Mouse (Mus musculus): ENCODE measurements around the gene H3f3b. TPM values are rescaled to one million over a fixed set of nuclear protein-coding genes. Genes with fewer than 3 reads are reported as not detected.

Gene H3f3b
- polyA plus RNA-seq, 1 experiment = 513 TPM

DNA sequence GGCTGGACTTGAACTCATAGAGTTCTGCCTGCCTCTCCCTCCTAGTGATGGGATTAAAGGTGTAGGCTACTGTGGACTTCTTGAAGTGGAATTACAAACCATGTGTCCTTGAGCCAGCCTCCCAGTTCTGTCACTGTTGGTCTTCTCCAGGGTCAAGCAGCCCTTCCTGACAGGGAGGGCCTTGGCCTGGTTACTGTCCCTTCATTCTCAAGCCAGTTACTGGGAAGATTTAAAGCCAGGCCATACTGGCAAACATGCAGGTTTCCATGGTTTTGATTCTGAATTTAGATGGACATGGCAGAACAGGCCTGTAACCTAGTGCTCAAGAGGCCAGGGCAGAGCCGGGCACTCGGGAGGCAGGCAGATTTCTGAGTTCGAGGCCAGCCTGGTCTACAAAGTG lies 32.5 kb downstream of the H3f3b start:
- TF ChIP-seq CTCF (IDR thresholded peaks at IDR 0.05; ENCODE audit: borderline replicate concordance, insufficient read depth, low read length) = no peak
- TF ChIP-seq POLR2A (IDR thresholded peaks at IDR 0.05; ENCODE audit: low read depth, low read length) = no peak
- Histone ChIP-seq H3K27ac (ENCODE audit: insufficient read depth, low read length) (no peak overlapping the region), H3K4me1 (ENCODE audit: control insufficient read depth, insufficient read depth, low read length) (no peaks in the 10 kb centered on the region), H3K4me3 (ENCODE audit: insufficient read depth, low read length) (no peak overlapping the region)

- Histone ChIP-seq H3K4me1 (ENCODE audit: control insufficient read depth, insufficient read depth, low read length) (no peaks in the 10 kb centered on the region), H3K4me3 (ENCODE audit: insufficient read depth, low read length) (no peak overlapping the region), H3K27ac (ENCODE audit: insufficient read depth, low read length) (no peak overlapping the region)
- TF ChIP-seq POLR2A (IDR thresholded peaks at IDR 0.05; ENCODE audit: low read depth, low read length) (no peak), CTCF (IDR thresholded peaks at IDR 0.05; ENCODE audit: borderline replicate concordance, insufficient read depth, low read length) (no peak)
Measured at GRCm38 (mm10) chr11:115992098-115992497, 35.7 kb downstream of the H3f3b start.

DNA sequence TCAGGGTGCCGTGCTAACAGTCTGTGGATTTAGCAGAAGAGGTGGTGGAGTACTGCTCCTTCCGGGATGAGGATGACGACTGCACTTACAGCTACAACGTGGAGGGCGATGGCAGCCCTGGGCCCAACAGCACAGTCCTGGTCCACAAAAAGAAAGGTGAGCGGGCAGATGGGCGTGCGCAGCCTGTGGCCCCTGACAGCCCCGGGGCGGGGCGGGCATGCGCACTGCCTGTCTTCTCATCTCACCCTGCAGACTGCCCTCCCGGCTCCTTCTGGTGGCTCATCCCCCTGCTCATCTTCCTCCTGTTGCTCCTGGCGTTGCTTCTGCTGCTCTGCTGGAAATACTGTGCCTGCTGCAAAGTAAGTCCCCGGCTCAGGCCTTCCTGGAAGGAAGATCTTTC lies 38.1 kb downstream of the H3f3b start:
- H3K4me1 ChIP-seq (ENCODE audit: control insufficient read depth, insufficient read depth, low read length) = no peaks in the 10 kb centered on the region
- no peak for TF ChIP-seq CTCF (IDR thresholded peaks at IDR 0.05; ENCODE audit: borderline replicate concordance, insufficient read depth, low read length)
- TF ChIP-seq POLR2A (IDR thresholded peaks at IDR 0.05; ENCODE audit: low read depth, low read length) = no peak
- H3K27ac ChIP-seq (ENCODE audit: insufficient read depth, low read length) = no peak overlapping the region
- H3K4me3 ChIP-seq (ENCODE audit: insufficient read depth, low read length) = no peak overlapping the region

DNA sequence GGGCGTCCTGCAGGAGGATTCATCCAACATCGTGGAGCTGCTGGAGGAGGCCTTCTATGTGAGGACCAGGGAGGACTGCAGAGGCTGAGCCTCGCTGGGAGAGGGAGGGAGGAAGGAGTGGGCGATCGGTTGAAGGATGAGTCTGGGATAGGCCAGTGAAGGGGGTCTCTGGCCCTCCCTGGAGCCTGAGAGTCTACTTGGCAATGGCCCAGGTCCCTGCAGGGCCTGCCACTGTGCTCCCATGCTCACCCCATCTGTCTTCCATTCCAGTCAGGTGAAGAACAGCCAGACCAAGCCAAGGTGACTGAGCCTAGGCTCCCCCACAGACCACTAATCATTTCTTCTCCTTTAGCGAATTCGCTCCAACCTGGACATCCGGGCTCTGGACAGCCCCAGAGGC lies 44.5 kb downstream of the H3f3b start:
- Histone ChIP-seq H3K4me1 (ENCODE audit: control insufficient read depth, insufficient read depth, low read length) (no peaks in the 10 kb centered on the region), H3K27ac (ENCODE audit: insufficient read depth, low read length) (no peak overlapping the region), H3K4me3 (ENCODE audit: insufficient read depth, low read length) (no peak overlapping the region)
- TF ChIP-seq POLR2A (IDR thresholded peaks at IDR 0.05; ENCODE audit: low read depth, low read length) (no peak), CTCF (IDR thresholded peaks at IDR 0.05; ENCODE audit: borderline replicate concordance, insufficient read depth, low read length) (no peak)

GRCm38 (mm10) chr11:115982472-115982871 lies 45.3 kb downstream of the H3f3b start:
- Histone ChIP-seq H3K4me1 (ENCODE audit: control insufficient read depth, insufficient read depth, low read length) (no peaks in the 10 kb centered on the region), H3K4me3 (ENCODE audit: insufficient read depth, low read length) (no peak overlapping the region), H3K27ac (ENCODE audit: insufficient read depth, low read length) (no peak overlapping the region)
- no peak for TF ChIP-seq CTCF (IDR thresholded peaks at IDR 0.05; ENCODE audit: borderline replicate concordance, insufficient read depth, low read length)
- no peak for TF ChIP-seq POLR2A (IDR thresholded peaks at IDR 0.05; ENCODE audit: low read depth, low read length)

DNA sequence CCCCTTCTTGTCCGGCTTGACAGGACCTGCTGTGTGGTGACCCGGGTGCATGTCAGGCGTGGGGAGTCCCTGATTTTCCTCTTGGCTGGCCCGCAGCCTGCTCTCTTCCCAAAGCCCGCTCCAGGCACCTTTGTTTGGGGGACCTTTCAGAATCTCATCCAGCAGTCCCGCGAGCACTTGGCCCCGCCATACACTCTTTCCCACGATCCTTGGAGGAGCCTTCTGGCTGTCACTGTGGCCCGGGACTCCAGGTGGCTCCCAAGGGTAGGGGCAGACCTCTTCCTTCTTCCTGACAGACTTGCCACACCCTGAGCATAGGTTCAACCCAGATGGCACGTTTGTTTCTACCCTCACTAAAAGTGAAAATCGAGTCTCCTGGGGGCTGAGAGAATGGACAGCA lies 52.2 kb downstream of the H3f3b start:
- TF ChIP-seq CTCF (IDR thresholded peaks at IDR 0.05; ENCODE audit: borderline replicate concordance, insufficient read depth, low read length) = no peak
- TF ChIP-seq POLR2A (IDR thresholded peaks at IDR 0.05; ENCODE audit: low read depth, low read length) = no peak
- Histone ChIP-seq H3K4me3 (ENCODE audit: insufficient read depth, low read length) (no peak overlapping the region), H3K4me1 (ENCODE audit: control insufficient read depth, insufficient read depth, low read length) (no peaks in the 10 kb centered on the region), H3K27ac (ENCODE audit: insufficient read depth, low read length) (no peak overlapping the region)

- Histone ChIP-seq H3K4me3 (ENCODE audit: insufficient read depth, low read length) (no peak overlapping the region), H3K27ac (ENCODE audit: insufficient read depth, low read length) (no peak overlapping the region), H3K4me1 (ENCODE audit: control insufficient read depth, insufficient read depth, low read length) (peaks cover under 1% of the 10 kb centered on the region; the same call in 1 of the 2 replicates)
- TF ChIP-seq POLR2A (IDR thresholded peaks at IDR 0.05; ENCODE audit: low read depth, low read length) = no peak
- no peak for TF ChIP-seq CTCF (IDR thresholded peaks at IDR 0.05; ENCODE audit: borderline replicate concordance, insufficient read depth, low read length)
Measured at GRCm38 (mm10) chr11:115975083-115975420, 52.7 kb downstream of the H3f3b start.

- peaks cover 4% of the 10 kb centered on the region; the same call in 1 of the 2 replicates for H3K4me1 ChIP-seq (ENCODE audit: control insufficient read depth, insufficient read depth, low read length)
- H3K4me3 ChIP-seq (ENCODE audit: insufficient read depth, low read length) = peak within 1 kb of the TSS; percentile 26; the same call in 1 of the 2 replicates
- TF ChIP-seq CTCF (IDR thresholded peaks at IDR 0.05; ENCODE audit: borderline replicate concordance, insufficient read depth, low read length) (no peak), POLR2A (IDR thresholded peaks at IDR 0.05; ENCODE audit: low read depth, low read length) (no peak)
- no peak within 1 kb of the TSS for H3K27ac ChIP-seq (ENCODE audit: insufficient read depth, low read length)
Measured at GRCm38 (mm10) chr11:115974309-115975082, 53.3 kb downstream of the H3f3b start, which contains the start of gene Itgb4. Itgb4 (plus strand) TSS chr11:115974709.

Other genes with a start within 250 kb of the H3f3b start
- 10.0 and 13.1 TPM in 2 replicates for gene Caskin2, start 214.3 kb downstream of the H3f3b start, polyA plus RNA-seq (2011; ENCODE audit: insufficient read length, low read depth, missing spikeins)
- 10.1 and 12.2 TPM in 2 replicates for gene Tsen54, start 213.2 kb downstream of the H3f3b start, polyA plus RNA-seq (2011; ENCODE audit: insufficient read length, low read depth, missing spikeins)
- 3.0 and 3.7 TPM in 2 replicates for gene Llgl2, start 203.9 kb downstream of the H3f3b start, polyA plus RNA-seq (2011; ENCODE audit: insufficient read length, low read depth, missing spikeins)
- not detected in 2 replicates for gene Myo15b, start 169.6 kb downstream of the H3f3b start, polyA plus RNA-seq (2011; ENCODE audit: insufficient read length, low read depth, missing spikeins)
- gene Smim5, start 128.0 kb downstream of the H3f3b start, polyA plus RNA-seq (2011; ENCODE audit: insufficient read length, low read depth, missing spikeins) = not detected in 2 replicates
- not detected in 2 replicates for gene Smim6, start 115.9 kb downstream of the H3f3b start, polyA plus RNA-seq (2011; ENCODE audit: insufficient read length, low read depth, missing spikeins)
- gene Sap30bp, start 94.7 kb downstream of the H3f3b start, polyA plus RNA-seq (2011; ENCODE audit: insufficient read length, low read depth, missing spikeins) = 45.2 and 50.0 TPM in 2 replicates
- gene Recql5, start 94.5 kb downstream of the H3f3b start, polyA plus RNA-seq (2011; ENCODE audit: insufficient read length, low read depth, missing spikeins) = 11.3 and 15.8 TPM in 2 replicates
- gene Itgb4, start 53.3 kb downstream of the H3f3b start, polyA plus RNA-seq (2011; ENCODE audit: insufficient read length, low read depth, missing spikeins) = 1.3 and 2.1 TPM in 2 replicates
- 50.8 and 58.6 TPM in 2 replicates for gene Galk1, start 15.2 kb downstream of the H3f3b start, polyA plus RNA-seq (2011; ENCODE audit: insufficient read length, low read depth, missing spikeins)
- 16.9 and 18.8 TPM in 2 replicates for gene Unk, start 2.4 kb upstream of the H3f3b start, polyA plus RNA-seq (2011; ENCODE audit: insufficient read length, low read depth, missing spikeins)
- not detected in 2 replicates for gene Unc13d, start 50.0 kb upstream of the H3f3b start, polyA plus RNA-seq (2011; ENCODE audit: insufficient read length, low read depth, missing spikeins)
- gene Wbp2, start 59.0 kb upstream of the H3f3b start, polyA plus RNA-seq (2011; ENCODE audit: insufficient read length, low read depth, missing spikeins) = 55.1 and 63.8 TPM in 2 replicates
- 21.5 and 25.1 TPM in 2 replicates for gene Trim47, start 99.2 kb upstream of the H3f3b start, polyA plus RNA-seq (2011; ENCODE audit: insufficient read length, low read depth, missing spikeins)
- gene Trim65, start 103.2 kb upstream of the H3f3b start, polyA plus RNA-seq (2011; ENCODE audit: insufficient read length, low read depth, missing spikeins) = 2.8 and 2.9 TPM in 2 replicates
- 31.6 and 32.5 TPM in 2 replicates for gene Mrpl38, start 110.9 kb upstream of the H3f3b start, polyA plus RNA-seq (2011; ENCODE audit: insufficient read length, low read depth, missing spikeins)
- 34.5 and 42.3 TPM in 2 replicates for gene Fbf1, start 140.2 kb upstream of the H3f3b start, polyA plus RNA-seq (2011; ENCODE audit: insufficient read length, low read depth, missing spikeins)
- gene Ten1, start 170.9 kb upstream of the H3f3b start, polyA plus RNA-seq (2011; ENCODE audit: insufficient read length, low read depth, missing spikeins) = 9.8 and 16.3 TPM in 2 replicates
- 51.3 and 54.3 TPM in 2 replicates for gene Acox1, start 171.1 kb upstream of the H3f3b start, polyA plus RNA-seq (2011; ENCODE audit: insufficient read length, low read depth, missing spikeins)
- 0.16 TPM in 1 of 2 replicates, not detected in the other for gene Evpl, start 210.1 kb upstream of the H3f3b start, polyA plus RNA-seq (2011; ENCODE audit: insufficient read length, low read depth, missing spikeins)
- gene Srp68, start 246.3 kb upstream of the H3f3b start, polyA plus RNA-seq (2011; ENCODE audit: insufficient read length, low read depth, missing spikeins) = 71.1 and 71.4 TPM in 2 replicates